Mouse (Mus musculus) intestine, embryonic 15.5 days (tissue): Measurements from ENCODE around the gene Ppp1ca. TPM values are rescaled to one million over a fixed set of nuclear protein-coding genes. Genes with fewer than 3 reads are reported as not detected.
A peak's percentile ranks its signal among the peaks of the same experiment; 100 is the strongest.

Experiments used
- ATAC-seq: fragments of 200-750 bp; cut with Nextera tagmentation; 2 replicates; pipeline ENCODE4 v1.8.0; 2017; ENCODE audit warnings: moderate TSS enrichment, moderate library complexity
- H3K27ac ChIP-seq: fragments of 300-500 bp; sonication (generic); 2 replicates; pipeline ENCODE4 v1.5.1; 2015; ENCODE audit warnings: mild to moderate bottlenecking, inconsistent platforms
- H3K27me3 ChIP-seq: fragments of 300-500 bp; sonication (generic); replicated peaks from 2 replicates; pipeline ENCODE4 v1.6.1; 2015; ENCODE audit warnings: inconsistent platforms
- H3K36me3 ChIP-seq: fragments of 300-500 bp; sonication (generic); 2 replicates; pipeline ENCODE4 v1.6.1; 2015; ENCODE audit warnings: inconsistent platforms
- H3K4me1 ChIP-seq: fragments of 300-500 bp; sonication (generic); replicated peaks from 2 replicates; pipeline ENCODE4 v1.6.1; 2015; ENCODE audit warnings: inconsistent platforms
- H3K4me2 ChIP-seq: fragments of 300-500 bp; sonication (generic); replicated peaks from 2 replicates; pipeline ENCODE4 v1.6.1; 2015; ENCODE audit warnings: mild to moderate bottlenecking, inconsistent platforms
- H3K4me3 ChIP-seq: fragments of 300-500 bp; sonication (generic); replicated peaks from 2 replicates; pipeline ENCODE4 v1.5.1; 2015; ENCODE audit warnings: inconsistent platforms
- H3K9ac ChIP-seq: fragments of 300-500 bp; sonication (generic); 2 replicates; pipeline ENCODE4 v1.6.1; 2015; ENCODE audit warnings: inconsistent platforms
- H3K9me3 ChIP-seq: fragments of 300-500 bp; sonication (generic); 2 replicates; pipeline ENCODE4 v1.6.1; 2016; ENCODE audit warnings: inconsistent platforms
- WGBS: fragments of 180-500 bp; shearing (Covaris S2); methylation state at CpG from one replicate; pipeline ENCODE4 v1.1.7; 2015; 5-methylcytosine and 5-hydroxymethylcytosine counted together
- polyA plus RNA-seq: library from polyadenylated mRNA; unstranded; fragments of >200 nt; fragmentation: Nextera tagmentation; extraction: Ambion mirVana; gene quantifications from 2 replicates; pipeline ENCODE4 v1.2.1, GENCODE M21; 2015

The Ppp1ca gene
- polyA plus RNA-seq, 1 experiment from 2014 or later, result 757 TPM

DNA sequence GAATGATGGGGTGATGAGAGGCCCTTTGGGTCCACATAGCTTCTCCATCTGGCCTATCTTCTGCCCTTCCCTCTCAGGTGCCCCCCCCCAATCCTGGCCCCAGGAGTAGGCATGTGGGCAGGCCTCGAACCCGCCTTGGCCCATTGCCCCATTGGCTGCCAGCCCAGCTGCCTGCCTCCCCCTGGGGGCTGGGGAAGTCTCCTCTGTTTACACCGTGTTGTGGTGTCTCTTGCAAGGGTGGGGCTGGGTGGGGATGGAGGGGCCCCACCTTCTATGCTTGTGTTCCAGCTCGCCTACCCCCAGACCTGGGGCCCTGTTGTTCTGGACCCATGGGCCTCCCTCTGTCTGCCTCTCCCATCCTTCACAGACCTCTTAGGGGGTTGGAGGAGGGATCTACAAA, 28.6 kb downstream of the Ppp1ca start:
- Histone ChIP-seq H3K4me1 (peaks cover 76% of the 10 kb centered on the region), H3K4me2 (peak overlapping the region; percentile 48), H3K9me3 (no peaks in the 10 kb centered on the region), H3K9ac (0 out of 2 replicates have a peak overlapping the region, but pooled peaks have one; percentile 14), H3K36me3 (peaks cover 9% of the 10 kb centered on the region; the same call in 1 of the 2 replicates), H3K27ac (peak overlapping the region; percentile 79), H3K27me3 (no peaks in the 10 kb centered on the region), H3K4me3 (no peak overlapping the region; the same call in 1 of the 2 replicates)
- 32% methylated on average over 4 of the region's 4 CpGs for WGBS
- ATAC-seq, result peak; percentile 40

DNA sequence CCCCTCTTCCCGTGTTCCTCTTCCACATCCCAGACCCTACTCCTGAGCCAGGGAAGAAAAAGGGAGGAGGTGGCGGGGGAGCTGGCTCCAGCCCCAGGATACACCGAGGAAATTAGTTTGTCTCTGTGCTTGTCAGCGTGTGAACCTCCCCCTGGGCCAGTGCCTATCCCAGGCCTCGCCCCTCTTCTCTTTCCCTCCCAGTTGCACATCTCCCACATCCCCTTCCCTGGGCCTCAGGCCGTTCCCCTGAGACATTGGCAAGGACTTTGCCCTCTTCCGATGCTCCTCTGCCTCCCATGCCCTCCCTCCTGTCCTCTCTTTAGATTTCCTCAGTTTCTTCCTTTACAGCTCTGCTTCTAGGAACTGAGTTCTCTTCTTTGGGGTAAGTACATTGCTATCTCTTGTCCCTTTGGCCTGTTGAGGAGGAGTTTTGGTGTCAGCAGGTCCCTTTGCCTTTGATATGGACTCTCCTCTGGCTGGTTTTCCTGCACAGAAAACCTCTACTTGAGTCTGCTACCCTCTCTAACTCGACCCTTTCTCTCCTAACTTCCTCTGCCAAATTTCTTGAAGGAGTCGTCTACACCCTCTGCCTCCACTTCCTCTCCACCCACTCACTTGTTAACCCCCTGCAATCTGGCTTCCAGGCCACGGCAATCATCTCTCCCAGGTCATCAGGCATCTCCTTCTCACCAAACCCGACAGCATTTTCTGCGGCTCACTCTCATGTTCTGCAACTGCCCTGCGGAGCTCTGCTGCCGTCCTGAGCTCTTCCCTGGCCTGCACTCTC, 29.3 kb downstream of the Ppp1ca start:
- H3K27ac ChIP-seq, result peak overlapping the region; percentile 79
- peak; percentile 84 for ATAC-seq
- peaks cover 9% of the 10 kb centered on the region; the same call in 1 of the 2 replicates for H3K36me3 ChIP-seq
- H3K9ac ChIP-seq, result peak overlapping the region; percentile 14; the same call in 1 of the 2 replicates
- whole genome bisulfite sequencing, result 14% methylated on average over 14 of the region's 14 CpGs
- H3K27me3 ChIP-seq, result no peaks in the 10 kb centered on the region
- H3K4me3 ChIP-seq, result peak overlapping the region; percentile 24
- H3K9me3 ChIP-seq, result no peaks in the 10 kb centered on the region
- H3K4me1 ChIP-seq, result peaks cover 70% of the 10 kb centered on the region
- peak overlapping the region; percentile 48 for H3K4me2 ChIP-seq

DNA sequence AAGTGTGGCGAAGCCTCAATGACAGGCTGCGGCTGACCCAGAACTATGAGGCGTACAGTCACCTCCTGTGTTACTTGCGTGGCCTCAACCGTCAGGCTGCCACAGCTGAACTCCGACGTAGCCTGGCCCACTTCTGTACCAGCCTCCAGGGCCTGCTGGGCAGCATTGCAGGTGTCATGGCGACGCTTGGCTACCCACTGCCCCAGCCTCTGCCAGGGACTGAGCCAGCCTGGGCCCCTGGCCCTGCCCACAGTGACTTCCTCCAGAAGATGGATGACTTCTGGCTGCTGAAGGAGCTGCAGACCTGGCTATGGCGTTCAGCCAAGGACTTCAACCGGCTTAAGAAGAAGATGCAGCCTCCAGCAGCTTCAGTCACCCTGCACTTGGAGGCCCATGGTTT, 30.3 kb downstream of the Ppp1ca start:
- no peaks in the 10 kb centered on the region for H3K9me3 ChIP-seq
- H3K9ac ChIP-seq, result no peak overlapping the region
- H3K27me3 ChIP-seq, result no peaks in the 10 kb centered on the region
- H3K36me3 ChIP-seq, result peaks cover 9% of the 10 kb centered on the region; the same call in 1 of the 2 replicates
- 62% methylated on average over 11 of the region's 11 CpGs for WGBS
- no peak for ATAC-seq
- no peak overlapping the region; the same call in 1 of the 2 replicates for H3K27ac ChIP-seq
- peaks cover 60% of the 10 kb centered on the region for H3K4me1 ChIP-seq
- H3K4me2 ChIP-seq, result peak overlapping the region; percentile 48
- no peak overlapping the region for H3K4me3 ChIP-seq

DNA sequence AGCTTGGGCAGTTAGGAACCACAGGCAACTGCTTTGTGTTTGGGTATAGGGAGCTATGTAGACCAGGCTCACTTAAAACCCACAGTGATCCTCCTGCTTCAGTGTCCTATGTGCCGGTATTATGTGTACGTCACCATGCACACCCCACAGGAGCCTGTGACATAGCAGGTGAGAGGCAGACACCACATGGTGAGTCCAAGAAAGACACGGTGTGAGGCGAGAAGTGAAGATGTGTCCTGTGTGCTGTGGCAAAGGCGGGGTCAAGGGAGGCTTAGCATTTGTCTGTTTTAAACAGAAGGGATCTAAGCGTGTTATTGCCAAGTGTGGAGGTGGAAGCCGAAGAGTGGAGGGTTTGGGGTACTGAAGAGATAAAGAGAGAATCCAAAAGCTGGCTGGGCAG, 34.9 kb downstream of the Ppp1ca start:
- no peak overlapping the region for H3K4me3 ChIP-seq
- ATAC-seq, result no peak
- H3K27ac ChIP-seq, result no peak overlapping the region
- no peak overlapping the region for H3K9ac ChIP-seq
- no peak overlapping the region for H3K4me2 ChIP-seq
- no peaks in the 10 kb centered on the region for H3K9me3 ChIP-seq
- peaks cover 37% of the 10 kb centered on the region for H3K4me1 ChIP-seq
- peaks cover 9% of the 10 kb centered on the region; the same call in 1 of the 2 replicates for H3K36me3 ChIP-seq
- H3K27me3 ChIP-seq, result no peaks in the 10 kb centered on the region
- WGBS, result 85% methylated on average over 7 of the region's 7 CpGs

DNA sequence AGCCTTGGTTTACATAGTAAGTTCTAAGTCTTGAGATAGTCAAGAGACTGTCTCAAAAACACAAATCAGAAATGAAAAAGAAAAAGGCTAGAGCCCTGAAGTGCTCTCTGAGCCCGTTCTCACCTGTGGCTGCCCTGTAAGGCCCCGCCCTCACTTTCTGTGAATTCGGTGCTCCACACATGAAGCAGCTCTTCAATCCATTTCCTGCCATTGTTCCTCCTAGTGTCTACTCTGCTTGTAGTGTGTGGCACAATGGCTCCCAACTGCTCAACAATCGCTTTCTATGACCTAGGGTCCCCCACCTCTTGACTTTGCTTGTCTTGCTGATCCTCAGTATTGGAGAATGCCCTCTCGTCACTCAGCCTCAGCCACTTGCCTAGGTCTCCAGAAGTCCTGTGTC, 35.6 kb downstream of the Ppp1ca start:
- Histone ChIP-seq H3K9me3 (no peaks in the 10 kb centered on the region), H3K4me3 (no peak overlapping the region), H3K36me3 (0 out of 2 replicates have a peak, but pooled peaks cover 5% of the 10 kb centered on the region), H3K9ac (no peak overlapping the region), H3K4me2 (no peak overlapping the region), H3K4me1 (peaks cover 34% of the 10 kb centered on the region), H3K27me3 (no peaks in the 10 kb centered on the region), H3K27ac (no peak overlapping the region)
- ATAC-seq, result no peak
- 69% methylated on average over 5 of the region's 5 CpGs for WGBS

DNA sequence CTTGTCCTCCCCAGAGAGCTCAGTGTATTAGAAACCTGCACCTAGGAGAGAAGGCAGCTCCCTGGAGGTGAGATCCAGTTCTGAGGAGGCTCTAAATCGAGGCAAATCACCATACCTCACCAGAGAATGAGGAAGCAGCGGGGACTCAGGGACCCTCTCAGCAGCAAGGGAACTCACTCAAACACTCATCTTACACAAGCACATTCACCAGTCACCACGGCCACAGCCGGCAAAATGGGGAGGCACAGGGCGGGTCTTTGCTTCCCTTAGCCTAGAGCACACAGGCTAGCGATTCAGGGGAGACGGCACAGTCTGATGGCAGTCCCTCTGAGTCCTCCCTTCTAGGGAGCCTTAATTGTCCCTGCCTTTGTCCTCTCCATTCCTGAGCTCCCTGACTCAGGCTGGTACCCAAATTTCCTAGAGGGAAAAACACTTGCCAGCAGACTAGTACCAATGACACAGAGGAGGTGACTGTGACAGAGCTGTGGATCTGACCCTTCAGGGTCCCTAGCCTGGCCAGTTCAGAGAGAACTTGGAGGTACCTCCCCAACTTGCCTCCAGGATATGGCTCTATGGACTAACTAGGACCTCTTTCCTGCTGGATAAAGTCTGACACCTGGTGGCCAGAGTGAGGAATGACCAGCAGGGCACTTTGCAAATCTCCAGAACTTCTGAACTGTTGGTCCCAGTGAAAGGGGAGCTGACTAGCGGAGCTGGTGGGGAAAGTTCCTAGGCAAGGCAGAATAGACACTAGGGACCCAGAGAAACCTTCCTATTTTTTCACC, 36.2 kb downstream of the Ppp1ca start:
- no peak overlapping the region for H3K4me3 ChIP-seq
- peak; percentile 24; the same call in 1 of the 2 replicates for ATAC-seq
- H3K9ac ChIP-seq, result no peak overlapping the region
- 0 out of 2 replicates have a peak overlapping the region, but pooled peaks have one; percentile 15 for H3K27ac ChIP-seq
- no peaks in the 10 kb centered on the region for H3K9me3 ChIP-seq
- H3K4me1 ChIP-seq, result peaks cover 35% of the 10 kb centered on the region
- no peaks in the 10 kb centered on the region for H3K27me3 ChIP-seq
- 0 out of 2 replicates have a peak, but pooled peaks cover 4% of the 10 kb centered on the region for H3K36me3 ChIP-seq
- no peak overlapping the region for H3K4me2 ChIP-seq
- WGBS, result 14% methylated on average over 8 of the region's 8 CpGs

DNA sequence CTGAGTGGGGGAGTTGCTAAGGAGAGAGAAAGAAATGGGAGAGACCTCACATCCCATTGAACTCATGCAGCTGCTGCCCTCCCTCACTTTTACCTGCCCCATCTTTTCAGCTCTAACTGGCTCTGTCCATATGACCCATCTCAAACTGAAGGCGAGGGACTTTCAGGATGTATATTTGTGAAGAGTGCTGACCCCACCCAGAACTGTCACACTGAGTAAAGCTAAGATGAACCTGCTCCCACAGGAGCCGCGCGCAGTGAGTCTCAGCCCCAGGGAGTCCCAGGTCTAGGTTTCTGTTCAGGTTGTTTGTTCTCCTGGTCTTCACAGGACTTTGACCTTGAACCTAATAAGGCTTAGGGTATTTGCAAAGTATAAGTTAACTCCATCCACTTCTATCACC, 37.0 kb downstream of the Ppp1ca start:
- no peak for ATAC-seq
- Histone ChIP-seq H3K36me3 (no peaks in the 10 kb centered on the region), H3K4me1 (peaks cover 31% of the 10 kb centered on the region), H3K27me3 (no peaks in the 10 kb centered on the region), H3K4me3 (no peak overlapping the region), H3K9me3 (no peaks in the 10 kb centered on the region), H3K9ac (no peak overlapping the region), H3K27ac (no peak overlapping the region), H3K4me2 (no peak overlapping the region)
- WGBS, result 59% methylated on average over 4 of the region's 4 CpGs

DNA sequence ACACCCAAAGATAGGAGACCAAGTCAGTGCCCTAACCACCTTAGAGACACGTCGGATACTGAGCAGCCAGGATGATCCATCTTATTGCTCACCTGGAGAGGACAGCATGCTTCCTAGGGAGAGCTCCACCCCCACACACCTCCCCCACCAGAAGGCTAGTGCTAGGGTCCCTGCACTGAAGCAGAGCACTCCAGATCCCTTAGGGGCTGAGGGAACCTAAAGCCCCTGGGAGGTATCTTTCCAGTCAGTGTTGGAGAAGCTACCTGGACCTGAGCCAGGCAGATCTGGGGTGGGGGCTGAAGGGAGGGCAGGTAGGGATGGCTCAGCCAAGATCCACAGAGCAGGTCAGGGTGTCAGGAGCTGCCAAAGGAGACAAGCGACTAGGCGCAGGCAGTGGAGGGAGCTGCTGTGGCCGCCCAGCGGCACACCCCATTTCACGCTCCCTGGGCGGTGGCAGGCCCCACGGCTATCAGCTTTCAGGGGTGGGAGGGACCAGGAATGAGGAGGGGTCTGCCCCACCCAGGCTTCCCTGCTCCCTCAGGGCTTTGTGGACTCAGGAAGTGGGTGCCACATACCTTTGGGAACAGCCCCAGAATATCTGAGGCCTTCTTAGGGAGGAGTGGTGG, 37.7 kb downstream of the Ppp1ca start:
- Histone ChIP-seq H3K27ac (peak overlapping the region; percentile 44; the same call in 1 of the 2 replicates), H3K4me3 (no peak overlapping the region), H3K4me2 (peak overlapping the region; percentile 39), H3K27me3 (no peaks in the 10 kb centered on the region), H3K9ac (peak overlapping the region; percentile 11; the same call in 1 of the 2 replicates), H3K4me1 (peaks cover 31% of the 10 kb centered on the region), H3K9me3 (no peaks in the 10 kb centered on the region), H3K36me3 (no peaks in the 10 kb centered on the region)
- ATAC-seq, result peak; percentile 29; the same call in 1 of the 2 replicates
- 25% methylated on average over 9 of the region's 9 CpGs for WGBS

DNA sequence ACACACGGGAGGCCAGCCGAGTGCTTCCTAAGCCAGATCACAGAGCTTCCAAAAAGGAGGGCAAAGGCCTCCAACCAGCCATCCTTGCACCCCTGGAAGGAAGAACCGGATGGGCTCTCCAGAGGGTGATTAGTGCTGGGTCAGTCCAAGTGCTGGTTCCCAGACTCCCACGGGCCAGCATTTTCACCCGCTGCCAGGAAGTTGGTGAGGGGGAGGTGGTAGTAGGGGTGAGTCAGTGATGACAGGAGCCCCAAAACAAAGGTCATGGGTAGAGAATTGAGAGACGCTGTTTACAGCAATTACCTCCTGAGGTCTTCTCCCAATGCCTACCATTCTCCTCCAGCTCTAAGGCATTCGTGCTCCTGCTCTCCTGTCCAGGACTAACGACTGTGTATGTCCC, 38.5 kb downstream of the Ppp1ca start:
- Histone ChIP-seq H3K9me3 (no peaks in the 10 kb centered on the region), H3K4me1 (peaks cover 31% of the 10 kb centered on the region), H3K27me3 (no peaks in the 10 kb centered on the region), H3K27ac (0 out of 2 replicates have a peak overlapping the region, but pooled peaks have one; percentile 44), H3K36me3 (no peaks in the 10 kb centered on the region), H3K4me2 (no peak overlapping the region), H3K4me3 (no peak overlapping the region), H3K9ac (no peak overlapping the region; the same call in 1 of the 2 replicates)
- 76% methylated on average over 8 of the region's 8 CpGs for WGBS
- ATAC-seq, result no peak

DNA sequence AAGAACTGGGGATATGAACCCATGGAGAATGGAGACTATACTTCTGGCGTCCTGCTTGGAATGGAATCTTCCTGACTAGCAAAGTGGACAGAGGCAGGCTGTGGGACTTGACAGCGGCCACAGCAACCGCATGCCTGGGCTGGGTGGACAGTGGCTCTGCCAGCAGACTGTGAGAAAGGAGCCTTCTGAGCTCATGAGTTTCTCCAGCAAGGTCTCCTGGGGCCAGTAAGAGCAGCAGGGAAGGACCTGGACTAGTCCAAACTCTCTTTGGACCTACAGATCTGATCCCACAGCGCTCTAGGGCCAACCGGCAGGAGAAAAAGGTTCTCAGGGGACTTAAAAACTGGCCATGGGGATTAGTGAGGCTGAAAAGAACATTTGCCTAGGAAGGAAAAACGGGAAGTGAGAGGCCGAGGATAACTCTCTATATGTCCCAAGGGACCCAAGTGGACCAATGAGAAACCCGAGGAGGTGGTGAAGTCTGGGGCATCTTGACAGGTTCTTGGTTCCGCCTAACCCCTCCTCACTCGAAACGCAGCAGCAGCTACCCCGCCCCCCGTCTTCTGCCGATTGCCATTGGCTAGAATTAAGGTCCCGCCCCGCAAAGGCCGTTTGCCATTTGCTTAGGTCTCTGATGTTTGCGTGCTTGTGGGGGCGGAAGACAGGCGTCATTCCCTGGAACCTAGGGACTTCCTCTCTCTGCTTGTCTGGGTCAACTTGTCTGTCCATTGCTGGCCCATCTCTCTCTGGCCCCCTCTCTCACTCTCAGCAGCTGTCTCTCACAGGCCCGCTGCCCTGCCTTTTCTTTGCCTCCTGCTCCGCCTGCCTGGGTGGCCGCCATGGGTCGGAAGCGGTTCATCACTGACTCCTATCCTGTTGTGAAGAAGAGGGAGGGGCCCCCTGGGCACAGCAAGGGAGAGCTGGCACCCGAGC, 39.7 kb downstream of the Ppp1ca start, which contains the start of gene Pold4:
Gene Pold4, plus strand, starts transcription at position 647 of the 933 bp plus-strand sequence.
- peak within 1 kb of the TSS; percentile 57 for H3K9ac ChIP-seq
- ATAC-seq, result peak; percentile 90
- H3K4me3 ChIP-seq, result peak within 1 kb of the TSS; percentile 50
- peak within 1 kb of the TSS; percentile 81 for H3K4me2 ChIP-seq
- no peaks in the 10 kb centered on the region for H3K36me3 ChIP-seq
- H3K27ac ChIP-seq, result peak within 1 kb of the TSS; percentile 84
- no peaks in the 10 kb centered on the region for H3K27me3 ChIP-seq
- no peaks in the 10 kb centered on the region for H3K9me3 ChIP-seq
- 10% methylated on average over 26 of the region's 26 CpGs for WGBS
- H3K4me1 ChIP-seq, result peaks cover 31% of the 10 kb centered on the region

DNA sequence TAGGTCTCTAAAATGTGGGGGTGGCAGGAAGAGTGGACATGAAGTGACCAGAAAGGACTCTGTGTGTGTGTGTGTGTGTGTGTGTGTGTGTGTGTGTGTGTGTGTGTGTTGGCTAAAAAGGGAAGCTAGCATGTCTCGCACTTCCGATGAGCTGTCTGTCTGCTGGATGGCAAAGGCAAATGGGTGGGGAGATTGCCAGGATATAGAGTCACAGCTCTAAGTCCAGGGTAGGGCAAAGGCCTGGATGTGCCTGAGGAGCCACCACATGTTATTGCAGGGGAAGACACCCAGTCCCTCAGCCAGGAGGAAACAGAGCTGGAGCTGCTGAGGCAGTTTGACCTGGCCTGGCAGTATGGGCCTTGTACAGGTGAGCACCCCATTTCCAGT, 40.3 kb downstream of the Ppp1ca start:
- 33% methylated on average over 2 of the region's 2 CpGs for WGBS

More for the DNA sequence above, 40.3 kb downstream of the Ppp1ca start:
- no peaks in the 10 kb centered on the region for H3K9me3 ChIP-seq
- H3K36me3 ChIP-seq, result no peaks in the 10 kb centered on the region
- peak overlapping the region; percentile 57 for H3K9ac ChIP-seq
- H3K27me3 ChIP-seq, result no peaks in the 10 kb centered on the region
- H3K4me1 ChIP-seq, result peaks cover 31% of the 10 kb centered on the region
- H3K4me2 ChIP-seq, result peak overlapping the region; percentile 81
- ATAC-seq, result peak; percentile 15
- peak overlapping the region; percentile 50 for H3K4me3 ChIP-seq
- peak overlapping the region; percentile 84 for H3K27ac ChIP-seq
